Mouse (Mus musculus) erythroblast, embryonic 14.5 days (primary cell): ENCODE results near the gene Hspb11. TPM values are rescaled to one million over a fixed set of nuclear protein-coding genes. Genes with fewer than 3 reads are reported as not detected.

Source experiments
- H3K27me3 ChIP-seq: 2 replicates; pipeline ENCODE4 v1.6.1; 2012; ENCODE audit warnings: inconsistent platforms; ENCODE audit not compliant: control insufficient read depth
- H3K36me3 ChIP-seq: 2 replicates; pipeline ENCODE4 v1.6.1; 2012; ENCODE audit warnings: mild to moderate bottlenecking, inconsistent platforms; ENCODE audit not compliant: control insufficient read depth
- H3K4me1 ChIP-seq: 2 replicates; pipeline ENCODE4 v1.6.1; 2012; ENCODE audit warnings: inconsistent platforms; ENCODE audit not compliant: control insufficient read depth
- H3K4me3 ChIP-seq: replicated peaks from 2 replicates; pipeline ENCODE3; 2012; ENCODE audit warnings: moderate library complexity, mild to moderate bottlenecking, inconsistent platforms
- H3K9me3 ChIP-seq: 2 replicates; pipeline ENCODE4 v1.6.1; 2012; ENCODE audit warnings: low read length, inconsistent platforms, mixed read lengths; ENCODE audit not compliant: control insufficient read depth
- GATA1 ChIP-seq: IDR thresholded peaks from 2 replicates; pipeline ENCODE4 v1.6.1; 2012; ENCODE audit warnings: low read length, inconsistent platforms, mixed read lengths
- TAL1 ChIP-seq: IDR thresholded peaks from 3 replicates; pipeline ENCODE4 v1.6.1; 2012; ENCODE audit warnings: low read length, inconsistent platforms, mixed read lengths
- polyA plus RNA-seq: library from polyadenylated mRNA; stranded (reverse); fragments of >175 nt; gene quantifications from 2 replicates; pipeline ENCODE4 v1.2.3, GENCODE M21; 2012

Gene Hspb11
- polyA plus RNA-seq, 1 experiment, result 0.28 TPM

DNA sequence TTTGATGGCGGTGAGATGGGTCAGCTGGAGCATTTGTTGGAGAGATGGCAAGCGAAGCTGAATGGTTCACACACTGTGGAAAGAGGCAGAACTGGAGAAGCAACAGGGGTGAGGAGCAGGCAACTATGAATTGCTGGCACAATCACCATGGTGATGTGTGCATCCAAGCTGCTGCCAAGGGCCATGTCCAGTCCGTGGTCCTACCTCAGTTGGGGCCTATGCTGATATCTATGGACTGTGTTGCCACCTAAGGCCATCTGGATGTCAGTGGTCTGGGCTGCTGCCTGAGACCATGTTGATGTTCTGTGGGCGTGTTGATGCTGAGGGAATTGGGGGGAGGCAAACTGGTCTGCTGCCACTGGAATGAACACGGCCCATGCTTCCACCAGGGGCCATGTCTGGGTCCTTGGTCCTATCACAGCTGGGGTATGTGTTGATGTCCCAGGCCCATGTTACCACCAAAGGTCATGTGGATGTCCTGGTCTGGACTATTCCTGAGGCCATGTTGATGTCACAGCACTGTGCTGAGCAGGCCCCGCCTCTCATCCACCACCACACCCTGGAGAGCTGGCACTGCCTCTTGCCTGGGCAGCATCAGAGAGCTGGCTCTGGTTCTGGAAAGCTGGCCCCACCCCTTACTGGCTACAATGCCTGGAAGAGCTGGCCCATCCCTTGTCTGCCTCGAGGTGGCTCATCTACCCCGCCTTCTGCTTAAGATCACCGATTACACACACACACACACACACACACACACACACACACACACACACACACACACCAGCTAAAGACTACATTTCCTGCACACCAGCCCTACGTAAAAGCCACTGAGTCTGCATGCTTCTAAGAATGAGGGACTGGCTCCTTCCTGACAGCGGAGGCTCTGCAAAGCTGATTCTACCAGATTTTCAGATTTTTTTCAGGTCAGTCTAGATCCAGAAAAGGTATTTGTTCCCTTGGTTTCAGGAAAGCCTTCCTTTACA is 29.9 kb upstream of the Hspb11 start:
- H3K36me3 ChIP-seq, result peaks cover 2% of the 10 kb centered on the region; the same call in 1 of the 2 replicates
- no peaks in the 10 kb centered on the region for H3K9me3 ChIP-seq
- H3K4me3 ChIP-seq, result no peak overlapping the region
- TF ChIP-seq TAL1 (no peak), GATA1 (no peak)
- peaks cover 39% of the 10 kb centered on the region for H3K4me1 ChIP-seq
- no peaks in the 10 kb centered on the region for H3K27me3 ChIP-seq

DNA sequence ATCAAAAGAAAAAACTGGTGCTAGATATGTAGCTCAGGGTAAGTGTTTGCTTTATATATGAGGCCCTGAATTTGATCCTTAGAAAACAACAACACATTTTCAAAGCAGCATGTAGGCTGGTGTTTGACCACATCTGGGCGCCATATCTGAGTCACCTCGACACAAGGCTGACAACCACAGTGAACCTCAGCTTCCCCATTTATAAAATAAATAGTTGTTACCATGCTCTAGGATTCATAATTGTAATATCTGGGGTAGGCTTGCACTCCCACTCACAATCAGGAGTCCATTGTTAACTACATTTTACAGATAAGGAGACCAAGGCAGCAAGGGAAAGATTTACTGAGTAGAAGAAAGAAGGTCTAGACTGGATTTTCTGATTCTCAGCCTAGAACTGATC is 27.1 kb upstream of the Hspb11 start:
- peaks cover under 1% of the 10 kb centered on the region for H3K36me3 ChIP-seq
- no peak overlapping the region for H3K4me3 ChIP-seq
- H3K27me3 ChIP-seq, result no peaks in the 10 kb centered on the region
- no peaks in the 10 kb centered on the region for H3K9me3 ChIP-seq
- peaks cover 24% of the 10 kb centered on the region for H3K4me1 ChIP-seq
- TF ChIP-seq TAL1, result no peak
- TF ChIP-seq GATA1, result no peak

DNA sequence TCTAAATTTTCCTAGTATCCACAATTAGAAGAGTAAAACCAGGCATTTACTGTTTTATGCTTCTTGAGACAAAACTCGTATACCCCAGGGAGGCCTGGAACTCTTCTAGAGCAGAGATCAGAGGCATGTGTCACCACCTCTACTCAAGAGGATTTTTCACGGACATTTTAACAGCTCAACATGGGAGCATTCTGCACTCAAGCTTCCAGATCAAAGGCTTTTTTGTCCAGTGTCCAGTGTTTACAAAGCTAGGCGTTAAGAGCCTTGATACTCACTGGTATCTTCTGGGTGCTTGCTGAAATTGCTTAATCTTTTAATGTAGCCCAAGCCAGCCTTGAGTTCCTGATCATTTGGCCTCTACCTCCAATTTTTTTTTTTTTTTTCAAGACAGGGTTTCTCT is 21.2 kb upstream of the Hspb11 start:
- no peaks in the 10 kb centered on the region for H3K27me3 ChIP-seq
- TF ChIP-seq GATA1 (no peak), TAL1 (no peak)
- no peaks in the 10 kb centered on the region for H3K9me3 ChIP-seq
- no peak overlapping the region for H3K4me3 ChIP-seq
- peaks cover 34% of the 10 kb centered on the region for H3K36me3 ChIP-seq
- H3K4me1 ChIP-seq, result peaks cover 4% of the 10 kb centered on the region

DNA sequence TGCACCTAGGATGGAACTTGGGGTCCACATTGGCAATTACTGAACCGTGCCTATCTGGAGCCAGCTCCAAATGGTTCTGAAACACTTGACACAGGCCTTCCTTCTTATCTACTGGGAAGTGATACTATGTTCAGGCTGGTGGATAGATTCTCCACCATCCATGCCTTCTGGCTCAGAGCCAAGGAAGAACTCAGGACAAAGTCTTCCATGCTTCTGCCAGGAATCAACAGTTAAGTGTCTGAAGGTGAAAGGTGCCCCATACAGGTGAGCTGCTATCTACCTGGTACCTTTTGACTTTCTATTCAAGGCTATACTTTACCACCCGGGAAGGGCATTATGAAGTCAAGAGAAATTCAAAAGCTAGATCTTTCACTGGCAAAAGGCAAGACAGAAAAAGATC is 15.1 kb upstream of the Hspb11 start:
- Histone ChIP-seq H3K4me3 (no peak overlapping the region), H3K27me3 (no peaks in the 10 kb centered on the region), H3K36me3 (peaks cover 54% of the 10 kb centered on the region), H3K9me3 (no peaks in the 10 kb centered on the region), H3K4me1 (no peaks in the 10 kb centered on the region)
- TF ChIP-seq TAL1, result no peak
- TF ChIP-seq GATA1, result no peak

DNA sequence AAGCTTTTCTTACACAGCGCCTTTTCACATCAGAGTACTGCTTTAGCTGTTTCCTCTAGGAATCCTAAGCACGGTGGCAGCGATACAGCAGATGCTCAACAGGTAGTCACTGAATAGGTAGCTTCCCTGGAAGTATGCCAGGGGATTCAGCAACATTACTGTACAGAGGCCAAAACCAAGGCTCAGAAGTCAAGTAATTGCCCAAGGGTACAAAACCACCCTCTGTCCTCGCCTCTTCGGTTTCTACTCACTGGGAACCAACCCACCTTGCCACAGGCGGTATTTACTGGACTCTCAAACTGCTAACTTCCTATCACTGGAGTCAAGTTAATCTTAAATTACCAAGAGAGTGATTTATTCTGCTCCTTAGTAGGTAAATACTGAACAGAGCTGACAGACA is 13.2 kb upstream of the Hspb11 start:
- H3K9me3 ChIP-seq, result no peaks in the 10 kb centered on the region
- no peak overlapping the region for H3K4me3 ChIP-seq
- no peaks in the 10 kb centered on the region for H3K27me3 ChIP-seq
- H3K4me1 ChIP-seq, result peaks cover 3% of the 10 kb centered on the region
- peaks cover 46% of the 10 kb centered on the region for H3K36me3 ChIP-seq
- TF ChIP-seq GATA1 (no peak), TAL1 (no peak)

DNA sequence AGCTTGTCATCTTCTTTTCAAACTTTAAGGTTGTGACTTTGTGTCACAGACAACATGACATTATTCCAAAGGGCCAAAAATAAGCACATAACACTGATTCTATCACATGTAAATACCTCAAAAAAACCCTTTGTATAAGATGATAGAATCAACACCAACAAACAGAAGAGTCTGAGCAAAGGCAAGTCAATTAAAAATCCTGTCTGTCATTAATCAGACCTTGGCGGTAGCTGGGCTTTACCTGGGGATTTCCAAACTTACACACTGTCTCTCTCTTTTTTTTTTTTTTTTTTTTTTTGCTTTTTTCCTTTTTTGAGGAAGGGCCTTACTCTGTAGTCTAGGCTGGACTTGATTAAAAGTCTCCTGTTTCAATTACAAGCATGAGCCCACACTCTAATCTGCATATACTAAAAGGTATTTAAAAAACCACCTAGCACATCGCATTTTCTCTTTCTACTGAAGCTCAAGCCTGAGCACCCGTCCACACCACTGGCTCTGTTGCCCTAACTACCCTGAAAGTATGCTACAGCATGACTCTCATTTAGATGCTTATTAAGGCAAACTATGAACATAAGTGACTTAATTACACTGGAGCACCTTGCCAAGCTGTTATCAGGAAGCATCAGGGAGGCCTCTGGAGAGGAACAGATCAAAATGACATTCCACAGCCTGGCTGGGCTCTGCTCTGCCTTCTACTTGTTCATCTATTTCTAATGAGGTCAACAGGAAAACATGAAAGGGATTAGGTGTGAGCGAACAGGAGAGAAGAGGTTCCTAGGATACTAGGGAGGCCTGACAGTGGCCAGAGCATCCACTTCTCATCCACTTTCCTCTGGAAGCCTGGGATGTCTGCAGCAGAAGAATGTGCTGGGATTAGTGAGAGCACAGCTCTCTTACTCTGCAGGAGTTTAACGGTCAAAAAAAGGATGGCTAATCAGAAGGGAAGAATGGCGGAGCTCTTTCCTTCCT is 9.7 kb upstream of the Hspb11 start:
- no peaks in the 10 kb centered on the region for H3K27me3 ChIP-seq
- H3K9me3 ChIP-seq, result no peaks in the 10 kb centered on the region
- H3K36me3 ChIP-seq, result peaks cover 39% of the 10 kb centered on the region
- peaks cover 4% of the 10 kb centered on the region for H3K4me1 ChIP-seq
- no peak overlapping the region for H3K4me3 ChIP-seq
- TF ChIP-seq GATA1 (no peak), TAL1 (no peak)

DNA sequence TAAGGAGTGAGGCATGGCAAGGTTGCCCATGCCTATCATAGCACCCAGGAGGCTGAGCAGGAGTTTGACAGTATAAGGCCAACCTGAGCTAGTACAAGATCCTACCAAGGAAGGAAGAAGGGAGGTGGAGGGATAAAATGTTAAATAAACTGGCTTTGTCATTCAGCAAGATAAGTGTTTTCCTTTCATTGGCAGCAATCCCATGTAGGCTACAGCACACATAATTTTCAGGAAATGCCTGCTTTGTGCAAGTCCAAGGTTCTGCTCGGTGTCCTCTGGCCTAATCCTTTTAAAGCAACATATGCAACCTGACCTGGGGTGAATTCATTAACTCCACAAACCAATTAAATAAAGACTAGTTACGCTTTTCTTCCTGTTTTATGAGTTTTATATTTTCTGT is 8.0 kb upstream of the Hspb11 start:
- H3K36me3 ChIP-seq, result peaks cover 25% of the 10 kb centered on the region
- H3K4me1 ChIP-seq, result peaks cover 15% of the 10 kb centered on the region
- no peak overlapping the region for H3K4me3 ChIP-seq
- no peaks in the 10 kb centered on the region for H3K27me3 ChIP-seq
- no peaks in the 10 kb centered on the region for H3K9me3 ChIP-seq
- no peak for TF ChIP-seq GATA1
- no peak for TF ChIP-seq TAL1

DNA sequence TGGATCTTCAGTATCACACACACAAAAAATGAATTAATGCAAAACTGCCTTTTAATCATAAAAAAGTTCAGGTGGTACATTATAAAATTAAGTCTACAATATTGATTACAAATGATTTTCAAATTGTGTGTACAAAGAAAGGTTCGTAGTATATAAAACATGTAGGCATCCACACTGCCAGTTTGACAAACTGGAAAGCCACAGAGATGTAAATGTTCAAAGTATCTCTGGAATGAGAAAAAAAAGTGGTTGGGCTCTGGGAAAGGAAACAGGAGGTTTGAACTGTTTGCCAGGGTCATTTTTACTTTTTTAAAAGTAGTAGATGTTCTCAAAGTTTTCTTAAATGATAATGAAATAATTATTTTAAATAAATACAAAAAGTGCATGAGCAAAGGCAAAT is 7.4 kb upstream of the Hspb11 start:
- TF ChIP-seq TAL1, result no peak
- TF ChIP-seq GATA1, result no peak
- H3K4me3 ChIP-seq, result no peak overlapping the region
- peaks cover 21% of the 10 kb centered on the region for H3K4me1 ChIP-seq
- H3K27me3 ChIP-seq, result no peaks in the 10 kb centered on the region
- no peaks in the 10 kb centered on the region for H3K9me3 ChIP-seq
- H3K36me3 ChIP-seq, result peaks cover 20% of the 10 kb centered on the region

DNA sequence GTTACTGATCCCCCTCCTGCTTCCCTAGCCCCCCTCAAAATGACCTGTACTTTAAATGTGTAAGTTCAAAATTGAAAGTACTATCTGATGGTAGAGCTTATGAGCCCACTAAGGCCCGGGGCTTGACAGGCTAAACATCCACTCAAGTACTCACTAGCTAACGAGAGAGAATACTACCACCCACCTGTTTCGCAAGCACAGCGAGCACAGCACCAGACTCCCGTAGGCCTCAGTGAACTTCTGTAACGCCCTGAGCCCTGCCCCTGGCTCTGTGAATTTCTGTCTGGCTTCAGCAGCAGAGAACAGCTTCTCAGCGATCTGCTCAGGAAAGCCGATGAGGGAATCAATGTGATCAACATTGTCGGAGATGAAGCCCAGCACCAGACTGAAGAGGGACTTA is 6.3 kb upstream of the Hspb11 start:
- no peaks in the 10 kb centered on the region for H3K9me3 ChIP-seq
- TF ChIP-seq TAL1 (no peak), GATA1 (no peak)
- no peaks in the 10 kb centered on the region for H3K27me3 ChIP-seq
- H3K36me3 ChIP-seq, result peaks cover 18% of the 10 kb centered on the region
- H3K4me1 ChIP-seq, result peaks cover 31% of the 10 kb centered on the region
- H3K4me3 ChIP-seq, result no peak overlapping the region
